Mouse (Mus musculus) kidney, postnatal 0 days (tissue): ENCODE measurements around the gene Sema5b. TPM values are rescaled to one million over a fixed set of nuclear protein-coding genes. Genes with fewer than 3 reads are reported as not detected.

ENCODE experiments used
- ATAC-seq: fragments of 200-750 bp; cut with Nextera tagmentation; replicated peaks from 2 replicates; pipeline ENCODE4 v1.8.0; 2017; ENCODE audit warnings: low read depth, moderate number of reproducible peaks, moderate TSS enrichment, moderate library complexity; ENCODE audit not compliant: low FRiP score
- DNase-seq: peaks from one replicate; pipeline ENCODE4 v3.0.0-alpha.2; 2016; ENCODE audit warnings: low spot score
- H3K27ac ChIP-seq: fragments of 300-500 bp; sonication (generic); 2 replicates; pipeline ENCODE4 v1.5.1; 2014; ENCODE audit warnings: mild to moderate bottlenecking
- H3K27me3 ChIP-seq: fragments of 300-500 bp; sonication (generic); 2 replicates; pipeline ENCODE4 v1.6.1; 2014; ENCODE audit warnings: low read length, mixed read lengths; ENCODE audit not compliant: insufficient read depth
- H3K36me3 ChIP-seq: fragments of 300-500 bp; sonication (generic); 2 replicates; pipeline ENCODE4 v1.6.1; 2014; ENCODE audit warnings: low read length, mixed read lengths; ENCODE audit not compliant: insufficient read depth
- H3K4me1 ChIP-seq: fragments of 300-500 bp; sonication (generic); replicated peaks from 2 replicates; pipeline ENCODE4 v1.6.1; 2014; ENCODE audit warnings: antibody characterized with exemption, low read length, mixed read lengths; ENCODE audit not compliant: insufficient read depth
- H3K4me2 ChIP-seq: fragments of 300-500 bp; sonication (generic); 2 replicates; pipeline ENCODE4 v1.6.1; 2014; ENCODE audit warnings: mild to moderate bottlenecking, low read length, moderate library complexity, mixed read lengths
- H3K4me3 ChIP-seq: fragments of 300-500 bp; sonication (generic); replicated peaks from 2 replicates; pipeline ENCODE4 v1.5.1; 2014; ENCODE audit warnings: low read depth, low read length
- H3K9ac ChIP-seq: fragments of 300-500 bp; sonication (generic); 2 replicates; pipeline ENCODE4 v1.6.1; 2014; ENCODE audit warnings: low read depth, low read length
- H3K9me3 ChIP-seq: fragments of 300-500 bp; sonication (generic); replicated peaks from 2 replicates; pipeline ENCODE4 v1.6.1; 2016; ENCODE audit warnings: low read length, inconsistent platforms, mixed read lengths
- CTCF ChIP-seq: IDR thresholded peaks from 2 replicates; pipeline ENCODE4 v1.5.1; 2016; ENCODE audit warnings: antibody characterized with exemption, low read depth, mild to moderate bottlenecking, moderate library complexity
- WGBS: fragments of 180-500 bp; shearing (Covaris S2); extraction: QIAGEN DNeasy Blood & Tissue Kit; methylation state at CpG from one replicate; pipeline ENCODE4 v1.1.7; 2014; 5-methylcytosine and 5-hydroxymethylcytosine counted together
- polyA plus RNA-seq: library from polyadenylated mRNA; unstranded; fragments of >200 nt; fragmentation: Nextera tagmentation; extraction: Ambion mirVana; gene quantifications from 2 replicates; pipeline ENCODE4 v1.2.1, GENCODE M21; 2015

Sema5b gene
- polyA plus RNA-seq, 1 experiment from 2014 or later, result 1.7 TPM

GRCm38 (mm10) chr16:35509331-35510070 is 31.4 kb upstream of the Sema5b start:
- no peak for ATAC-seq
- 40% methylated on average over 11 of the region's 11 CpGs for WGBS
- H3K9me3 ChIP-seq, result no peaks in the 10 kb centered on the region

GRCm38 (mm10) chr16:35515977-35516612 is 24.9 kb upstream of the Sema5b start:
- Histone ChIP-seq H3K9ac (no peak overlapping the region), H3K27ac (0 out of 2 replicates have a peak overlapping the region, but pooled peaks have one; percentile 31), H3K4me1 (peaks cover 17% of the 10 kb centered on the region; the same call in 1 of the 2 replicates), H3K27me3 (no peaks in the 10 kb centered on the region), H3K36me3 (no peaks in the 10 kb centered on the region), H3K4me2 (no peak overlapping the region; the same call in 1 of the 2 replicates), H3K4me3 (no peak overlapping the region), H3K9me3 (no peaks in the 10 kb centered on the region)
- DNase-seq (peak; percentile 42), ATAC-seq (no peak)
- TF ChIP-seq CTCF, result no peak
- WGBS, result 46% methylated on average over 21 of the region's 21 CpGs

More at GRCm38 (mm10) chr16:35509331-35510070, 31.4 kb upstream of the Sema5b start:
- H3K4me1 ChIP-seq, result peaks cover 5% of the 10 kb centered on the region; the same call in 1 of the 2 replicates
- peak; percentile 51 for DNase-seq
- H3K27me3 ChIP-seq, result no peaks in the 10 kb centered on the region
- H3K27ac ChIP-seq, result no peak overlapping the region
- H3K4me3 ChIP-seq, result no peak overlapping the region
- no peak for TF ChIP-seq CTCF
- H3K36me3 ChIP-seq, result no peaks in the 10 kb centered on the region
- H3K4me2 ChIP-seq, result no peak overlapping the region
- H3K9ac ChIP-seq, result no peak overlapping the region

GRCm38 (mm10) chr16:35517976-35518951 is 22.7 kb upstream of the Sema5b start:
- DNase-seq (peak; percentile 74), ATAC-seq (no peak)
- Histone ChIP-seq H3K9ac (0 out of 2 replicates have a peak overlapping the region, but pooled peaks have one; percentile 23), H3K4me3 (no peak overlapping the region), H3K27me3 (no peaks in the 10 kb centered on the region), H3K36me3 (no peaks in the 10 kb centered on the region), H3K4me2 (peak overlapping the region; percentile 40), H3K9me3 (no peaks in the 10 kb centered on the region), H3K27ac (peak overlapping the region; percentile 75), H3K4me1 (peaks cover 17% of the 10 kb centered on the region; the same call in 1 of the 2 replicates)
- TF ChIP-seq CTCF, result no peak
- 32% methylated on average over 23 of the region's 23 CpGs for WGBS

- Histone ChIP-seq H3K4me2 (no peak overlapping the region), H3K27me3 (no peaks in the 10 kb centered on the region), H3K4me1 (peaks cover 17% of the 10 kb centered on the region; the same call in 1 of the 2 replicates), H3K9ac (no peak overlapping the region), H3K4me3 (no peak overlapping the region), H3K36me3 (no peaks in the 10 kb centered on the region), H3K9me3 (no peaks in the 10 kb centered on the region), H3K27ac (no peak overlapping the region)
- TF ChIP-seq CTCF, result no peak
- DNase-seq (no peak), ATAC-seq (no peak)
- 47% methylated on average over 7 of the region's 7 CpGs for WGBS
These were observed 21.7 kb upstream of the Sema5b start for GRCm38 (mm10) chr16:35519245-35519644.

GRCm38 (mm10) chr16:35524200-35524599 is 16.7 kb upstream of the Sema5b start:
- Histone ChIP-seq H3K9me3 (no peaks in the 10 kb centered on the region), H3K27ac (no peak overlapping the region), H3K36me3 (no peaks in the 10 kb centered on the region), H3K4me1 (no peaks in the 10 kb centered on the region), H3K4me2 (no peak overlapping the region), H3K4me3 (no peak overlapping the region), H3K27me3 (no peaks in the 10 kb centered on the region), H3K9ac (no peak overlapping the region)
- DNase-seq (no peak), ATAC-seq (no peak)
- no peak for TF ChIP-seq CTCF
- 56% methylated on average over 4 of the region's 4 CpGs for whole genome bisulfite sequencing

- H3K9me3 ChIP-seq, result no peaks in the 10 kb centered on the region
- no peaks in the 10 kb centered on the region for H3K4me1 ChIP-seq
- ATAC-seq, result no peak
- no peak for DNase-seq
- WGBS, result 45% methylated on average over 3 of the region's 3 CpGs
- H3K9ac ChIP-seq, result no peak overlapping the region
- H3K4me2 ChIP-seq, result no peak overlapping the region
- H3K36me3 ChIP-seq, result no peaks in the 10 kb centered on the region
- TF ChIP-seq CTCF, result no peak
- H3K27ac ChIP-seq, result no peak overlapping the region
- no peak overlapping the region for H3K4me3 ChIP-seq
- H3K27me3 ChIP-seq, result no peaks in the 10 kb centered on the region
These were observed 6.3 kb upstream of the Sema5b start for GRCm38 (mm10) chr16:35534630-35535029.
